Mouse (Mus musculus): ENCODE measurements around the gene Tmem260. TPM values are rescaled to one million over a fixed set of nuclear protein-coding genes. Genes with fewer than 3 reads are reported as not detected.
"Not testable (repeated sequence)": the region's sequence is repeated elsewhere in the genome, so short reads cannot be mapped to it uniquely, and the experiment has no call there.

Tmem260 gene
- polyA plus RNA-seq, 1 experiment from 2014 or later, result 21.6 TPM

DNA sequence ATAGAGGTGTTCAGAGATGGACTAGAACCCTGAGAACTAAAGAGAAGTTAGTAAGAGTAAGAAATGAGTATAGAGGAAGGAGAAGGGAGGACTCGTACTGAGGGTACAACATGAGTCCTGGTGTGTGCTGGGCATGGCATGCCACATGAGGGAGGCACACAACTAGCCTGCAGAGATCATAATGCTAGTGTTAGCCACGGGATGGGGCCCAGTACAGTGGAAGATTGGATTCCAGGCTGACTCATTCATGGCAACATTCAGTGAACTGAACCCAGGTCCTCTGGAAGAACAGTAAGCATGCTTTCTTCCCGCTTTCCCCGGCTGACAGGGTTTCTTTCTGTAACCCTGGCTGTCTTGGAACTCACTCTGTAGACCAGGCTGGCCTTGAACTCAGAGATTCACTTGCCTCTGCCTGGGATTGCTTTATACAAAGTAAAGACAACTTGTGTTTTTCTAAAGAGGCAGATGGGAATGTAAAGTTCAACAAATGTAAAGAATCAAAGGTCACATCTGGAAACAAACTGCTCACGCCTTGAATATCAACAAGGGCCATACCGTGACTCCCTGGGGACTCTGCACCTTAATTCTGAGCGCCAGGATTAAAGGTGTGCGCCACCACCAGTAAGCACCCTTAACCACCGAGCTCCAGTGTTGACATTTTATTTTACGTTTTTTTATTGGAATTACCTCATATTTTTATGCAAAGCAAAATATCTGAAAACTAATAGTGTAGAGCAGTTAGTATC, 25.0 kb downstream of the Tmem260 start:
- H3K36me3 ChIP-seq (ENCODE audit: control insufficient read depth, insufficient read depth, low read length), result peaks cover 15% of the 10 kb centered on the region; the same call in 1 of the 2 replicates
- peaks cover 1% of the 10 kb centered on the region for H3K4me1 ChIP-seq (replicated peaks; ENCODE audit: control insufficient read depth, insufficient read depth, low read length)
- H3K27ac ChIP-seq (ENCODE audit: low read depth), result no peak overlapping the region
- no peaks in the 10 kb centered on the region for H3K27me3 ChIP-seq (replicated peaks; ENCODE audit: control insufficient read depth, insufficient read depth, low read length)
- no peak overlapping the region for H3K4me3 ChIP-seq (ENCODE audit: low read depth, low read length)
- ATAC-seq (replicated peaks; ENCODE audit: low FRiP score, low TSS enrichment, low read depth) (no peak), DNase-seq (ENCODE audit: low spot score) (no peak)
- no peaks in the 10 kb centered on the region for H3K9me3 ChIP-seq (ENCODE audit: control insufficient read depth, low read length)
- no peak overlapping the region for H3K9ac ChIP-seq (ENCODE audit: low read length)
- 87% methylated on average over 10 of the region's 10 CpGs for WGBS
- no peak overlapping the region for H3K4me2 ChIP-seq (ENCODE audit: low read length)

- Histone ChIP-seq H3K4me3 (ENCODE audit: low read depth, low read length) (no peak overlapping the region), H3K9ac (ENCODE audit: low read length) (no peak overlapping the region), H3K4me1 (replicated peaks; ENCODE audit: control insufficient read depth, insufficient read depth, low read length) (peaks cover 13% of the 10 kb centered on the region), H3K27ac (ENCODE audit: low read depth) (no peak overlapping the region), H3K36me3 (ENCODE audit: control insufficient read depth, insufficient read depth, low read length) (peaks cover 15% of the 10 kb centered on the region; the same call in 1 of the 2 replicates), H3K9me3 (ENCODE audit: control insufficient read depth, low read length) (no peaks in the 10 kb centered on the region), H3K27me3 (replicated peaks; ENCODE audit: control insufficient read depth, insufficient read depth, low read length) (no peaks in the 10 kb centered on the region), H3K4me2 (ENCODE audit: low read length) (no peak overlapping the region)
- DNase-seq (ENCODE audit: low spot score), result no peak
- 79% methylated on average over 9 of the region's 9 CpGs for WGBS
- ATAC-seq (replicated peaks; ENCODE audit: low FRiP score, low TSS enrichment, low read depth), result no peak
Observed at GRCm38 (mm10) chr14:48472179-48472578, 26.3 kb downstream of the Tmem260 start.

- Histone ChIP-seq H3K4me3 (ENCODE audit: low read depth, low read length) (no peak overlapping the region), H3K9me3 (ENCODE audit: control insufficient read depth, low read length) (no peaks in the 10 kb centered on the region), H3K27ac (ENCODE audit: low read depth) (peak overlapping the region; percentile 29; the same call in 1 of the 2 replicates), H3K36me3 (ENCODE audit: control insufficient read depth, insufficient read depth, low read length) (peaks cover 40% of the 10 kb centered on the region), H3K27me3 (replicated peaks; ENCODE audit: control insufficient read depth, insufficient read depth, low read length) (no peaks in the 10 kb centered on the region), H3K4me1 (replicated peaks; ENCODE audit: control insufficient read depth, insufficient read depth, low read length) (peaks cover 13% of the 10 kb centered on the region), H3K4me2 (ENCODE audit: low read length) (no peak overlapping the region), H3K9ac (ENCODE audit: low read length) (no peak overlapping the region)
- ATAC-seq (replicated peaks; ENCODE audit: low FRiP score, low TSS enrichment, low read depth), result no peak
- DNase-seq (ENCODE audit: low spot score), result peak; percentile 56
- 52% methylated on average over 1 of the region's 1 CpGs for WGBS
Observed at GRCm38 (mm10) chr14:48475370-48475769, 29.4 kb downstream of the Tmem260 start.

GRCm38 (mm10) chr14:48475834-48476233, 29.9 kb downstream of the Tmem260 start:
- DNase-seq (ENCODE audit: low spot score); H3K9ac ChIP-seq (ENCODE audit: low read length); H3K4me2 ChIP-seq (ENCODE audit: low read length); H3K27me3 ChIP-seq (replicated peaks; ENCODE audit: control insufficient read depth, insufficient read depth, low read length); ATAC-seq (replicated peaks; ENCODE audit: low FRiP score, low TSS enrichment, low read depth); H3K9me3 ChIP-seq (ENCODE audit: control insufficient read depth, low read length); H3K4me3 ChIP-seq (ENCODE audit: low read depth, low read length): not testable (repeated sequence)
- H3K4me1 ChIP-seq (replicated peaks; ENCODE audit: control insufficient read depth, insufficient read depth, low read length), result peaks cover 13% of the 10 kb centered on the region
- peaks cover 37% of the 10 kb centered on the region for H3K36me3 ChIP-seq (ENCODE audit: control insufficient read depth, insufficient read depth, low read length)
- 28% methylated on average over 3 of the region's 3 CpGs for WGBS
- H3K27ac ChIP-seq (ENCODE audit: low read depth), result peak overlapping the region; percentile 48; the same call in 1 of the 2 replicates

DNA sequence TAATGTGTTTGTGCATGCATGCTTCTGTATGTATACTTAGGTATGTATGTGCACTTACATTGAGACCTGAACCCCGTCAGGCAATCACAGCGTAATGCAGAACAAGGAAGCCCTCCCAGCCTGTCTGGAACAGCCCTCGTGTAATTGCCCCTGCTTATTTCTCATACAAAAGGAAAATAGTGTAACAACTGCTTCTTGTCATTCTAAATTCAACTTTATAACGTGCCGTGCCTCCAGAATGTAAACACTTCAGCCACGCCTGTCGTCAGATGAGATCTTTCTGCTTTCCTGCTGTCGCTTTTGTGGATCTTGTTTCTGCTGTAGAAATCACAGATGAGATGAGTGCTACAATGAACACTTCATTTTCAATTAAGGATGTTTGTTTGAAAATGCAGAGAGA, 30.4 kb downstream of the Tmem260 start:
- ATAC-seq (replicated peaks; ENCODE audit: low FRiP score, low TSS enrichment, low read depth) (no peak), DNase-seq (ENCODE audit: low spot score) (no peak)

GRCm38 (mm10) chr14:48481591-48481990, 35.7 kb downstream of the Tmem260 start:
- DNase-seq (ENCODE audit: low spot score) (no peak), ATAC-seq (replicated peaks; ENCODE audit: low FRiP score, low TSS enrichment, low read depth) (no peak)
- H3K4me1 ChIP-seq (replicated peaks; ENCODE audit: control insufficient read depth, insufficient read depth, low read length), result peaks cover 5% of the 10 kb centered on the region
- no peaks in the 10 kb centered on the region for H3K27me3 ChIP-seq (replicated peaks; ENCODE audit: control insufficient read depth, insufficient read depth, low read length)
- H3K27ac ChIP-seq (ENCODE audit: low read depth), result no peak overlapping the region
- H3K4me3 ChIP-seq (ENCODE audit: low read depth, low read length), result no peak overlapping the region
- WGBS, result 57% methylated on average over 7 of the region's 7 CpGs
- H3K4me2 ChIP-seq (ENCODE audit: low read length), result no peak overlapping the region
- peaks cover 25% of the 10 kb centered on the region for H3K36me3 ChIP-seq (ENCODE audit: control insufficient read depth, insufficient read depth, low read length)
- no peak overlapping the region for H3K9ac ChIP-seq (ENCODE audit: low read length)
- no peaks in the 10 kb centered on the region for H3K9me3 ChIP-seq (ENCODE audit: control insufficient read depth, low read length)

More for the DNA sequence above, 30.4 kb downstream of the Tmem260 start:
- Histone ChIP-seq H3K27me3 (replicated peaks; ENCODE audit: control insufficient read depth, insufficient read depth, low read length) (no peaks in the 10 kb centered on the region), H3K36me3 (ENCODE audit: control insufficient read depth, insufficient read depth, low read length) (peaks cover 35% of the 10 kb centered on the region), H3K4me2 (ENCODE audit: low read length) (no peak overlapping the region), H3K27ac (ENCODE audit: low read depth) (peak overlapping the region; percentile 48; the same call in 1 of the 2 replicates), H3K9me3 (ENCODE audit: control insufficient read depth, low read length) (no peaks in the 10 kb centered on the region), H3K4me1 (replicated peaks; ENCODE audit: control insufficient read depth, insufficient read depth, low read length) (peaks cover 13% of the 10 kb centered on the region), H3K4me3 (ENCODE audit: low read depth, low read length) (no peak overlapping the region), H3K9ac (ENCODE audit: low read length) (no peak overlapping the region)
- WGBS, result 15% methylated on average over 8 of the region's 8 CpGs

DNA sequence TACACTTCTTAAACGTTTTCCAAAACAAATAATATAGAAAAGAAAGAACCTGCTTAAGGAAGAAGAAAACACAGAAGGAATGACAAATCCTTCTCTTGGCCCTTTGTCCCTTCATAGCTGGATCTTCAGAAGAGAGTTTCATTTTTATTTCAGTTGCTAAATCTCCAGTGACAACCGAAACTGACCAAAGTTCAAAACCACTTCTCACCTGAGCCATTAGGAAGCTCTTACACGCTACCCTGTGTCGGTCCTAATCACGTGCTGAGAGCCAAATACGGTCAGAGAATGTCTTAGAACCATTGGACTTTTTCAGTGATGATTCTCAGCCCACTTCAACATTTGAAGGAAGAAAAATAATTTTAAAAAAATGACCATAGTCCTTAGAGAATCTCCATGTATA, 36.8 kb downstream of the Tmem260 start:
- no peak overlapping the region for H3K4me3 ChIP-seq (ENCODE audit: low read depth, low read length)
- no peak for ATAC-seq (replicated peaks; ENCODE audit: low FRiP score, low TSS enrichment, low read depth)
- H3K36me3 ChIP-seq (ENCODE audit: control insufficient read depth, insufficient read depth, low read length), result peaks cover 22% of the 10 kb centered on the region
- no peaks in the 10 kb centered on the region for H3K4me1 ChIP-seq (replicated peaks; ENCODE audit: control insufficient read depth, insufficient read depth, low read length)
- no peak overlapping the region for H3K27ac ChIP-seq (ENCODE audit: low read depth)
- no peaks in the 10 kb centered on the region for H3K9me3 ChIP-seq (ENCODE audit: control insufficient read depth, low read length)
- no peak for DNase-seq (ENCODE audit: low spot score)
- no peak overlapping the region for H3K9ac ChIP-seq (ENCODE audit: low read length)
- WGBS, result 93% methylated on average over 6 of the region's 6 CpGs
- H3K27me3 ChIP-seq (replicated peaks; ENCODE audit: control insufficient read depth, insufficient read depth, low read length), result no peaks in the 10 kb centered on the region
- H3K4me2 ChIP-seq (ENCODE audit: low read length), result no peak overlapping the region

GRCm38 (mm10) chr14:48493896-48494295, 48.0 kb downstream of the Tmem260 start:
- Histone ChIP-seq H3K4me3 (ENCODE audit: low read depth, low read length) (no peak overlapping the region), H3K27me3 (replicated peaks; ENCODE audit: control insufficient read depth, insufficient read depth, low read length) (no peaks in the 10 kb centered on the region), H3K4me1 (replicated peaks; ENCODE audit: control insufficient read depth, insufficient read depth, low read length) (no peaks in the 10 kb centered on the region), H3K9me3 (ENCODE audit: control insufficient read depth, low read length) (no peaks in the 10 kb centered on the region), H3K36me3 (ENCODE audit: control insufficient read depth, insufficient read depth, low read length) (peaks cover 23% of the 10 kb centered on the region), H3K4me2 (ENCODE audit: low read length) (no peak overlapping the region), H3K9ac (ENCODE audit: low read length) (no peak overlapping the region), H3K27ac (ENCODE audit: low read depth) (no peak overlapping the region)
- 18% methylated on average over 4 of the region's 4 CpGs for WGBS
- DNase-seq (ENCODE audit: low spot score) (peak; percentile 75), ATAC-seq (replicated peaks; ENCODE audit: low FRiP score, low TSS enrichment, low read depth) (no peak; the same call in 1 of the 2 replicates)

- DNase-seq (ENCODE audit: low spot score) (no peak), ATAC-seq (replicated peaks; ENCODE audit: low FRiP score, low TSS enrichment, low read depth) (no peak)
- H3K27me3 ChIP-seq (replicated peaks; ENCODE audit: control insufficient read depth, insufficient read depth, low read length), result no peaks in the 10 kb centered on the region
- WGBS, result 86% methylated on average over 7 of the region's 7 CpGs
- no peak overlapping the region for H3K27ac ChIP-seq (ENCODE audit: low read depth)
- H3K4me2 ChIP-seq (ENCODE audit: low read length), result no peak overlapping the region
- no peaks in the 10 kb centered on the region for H3K9me3 ChIP-seq (ENCODE audit: control insufficient read depth, low read length)
- no peak overlapping the region for H3K9ac ChIP-seq (ENCODE audit: low read length)
- H3K4me1 ChIP-seq (replicated peaks; ENCODE audit: control insufficient read depth, insufficient read depth, low read length), result no peaks in the 10 kb centered on the region
- H3K4me3 ChIP-seq (ENCODE audit: low read depth, low read length), result no peak overlapping the region
- peaks cover 13% of the 10 kb centered on the region for H3K36me3 ChIP-seq (ENCODE audit: control insufficient read depth, insufficient read depth, low read length)
Observed at GRCm38 (mm10) chr14:48502573-48502972, 56.6 kb downstream of the Tmem260 start.
